Comparison of ENCODE assay signal across 8 mouse cellular contexts in the genomic region with DNA sequence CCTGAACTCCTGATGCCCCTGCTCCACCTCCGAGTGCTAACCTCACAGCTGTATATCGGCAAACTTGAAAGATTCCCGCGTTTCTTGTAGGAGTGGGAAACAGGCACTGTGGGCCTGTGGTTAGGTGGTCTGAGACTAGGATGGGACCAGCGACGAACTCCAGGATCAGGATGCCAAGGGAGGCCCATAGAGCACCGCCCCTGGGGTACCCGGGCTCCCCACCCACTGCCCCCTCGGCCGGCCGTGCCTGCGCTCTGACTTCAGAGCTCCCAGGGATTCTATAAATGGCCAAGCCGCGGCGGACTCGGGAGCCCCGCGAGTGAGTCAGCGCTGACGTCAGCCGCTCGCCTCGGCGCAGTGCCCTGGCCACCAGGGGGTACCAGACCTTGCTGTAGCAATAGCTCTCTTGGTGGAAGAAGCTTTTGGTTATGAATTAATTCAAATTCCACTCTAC. TPM values are rescaled to one million over a fixed set of nuclear protein-coding genes. Genes with fewer than 3 reads are reported as not detected.
DNase-seq lines count a peak whose midpoint lies in the region; ATAC-seq and TF ChIP-seq lines count a peak whose summit lies in the region.

No protein-coding gene starts in this region.

- H3K4me2 ChIP-seq in embryonic facial prominence, embryonic 15.5 days (replicated peaks): peak overlapping the region; percentile 66
- H3K4me2 ChIP-seq in liver, embryonic 11.5 days: peak overlapping the region; percentile 85
- peak overlapping the region; percentile 59 for H3K4me2 ChIP-seq in myocyte (ENCODE audit: low read depth)

- H3ac ChIP-seq in myocyte (ENCODE audit: control insufficient read depth, insufficient read length): no peak overlapping the region

- H3K4me3 ChIP-seq in bone marrow, adult 2 months (replicated peaks; ENCODE audit: control insufficient read depth, low read depth, low read length): no peak overlapping the region
- H3K4me3 ChIP-seq in embryonic facial prominence, embryonic 15.5 days (replicated peaks): peak overlapping the region; percentile 37
- H3K4me3 ChIP-seq in liver, embryonic 11.5 days (ENCODE audit: low read depth, low read length): peak overlapping the region; percentile 43
- H3K4me3 ChIP-seq in myocyte: peak overlapping the region; percentile 3

- H3K79me2 ChIP-seq in myocyte (ENCODE audit: control insufficient read depth, insufficient read depth): no peaks in the 10 kb centered on the region

- H3K27me3 ChIP-seq in embryonic facial prominence, embryonic 15.5 days: peaks cover 27% of the 10 kb centered on the region
- H3K27me3 ChIP-seq in liver, embryonic 11.5 days (replicated peaks; ENCODE audit: control insufficient read depth, insufficient read depth, low read length): peaks cover 29% of the 10 kb centered on the region
- H3K27me3 ChIP-seq in myocyte (ENCODE audit: control insufficient read depth, insufficient read depth, insufficient read length): no peaks in the 10 kb centered on the region

- WGBS in bone marrow, adult 2 months: under 1% methylated on average over 24 of the region's 24 CpGs
- WGBS in embryonic facial prominence, embryonic 15.5 days: under 1% methylated on average over 24 of the region's 24 CpGs
- WGBS in liver, embryonic 11.5 days: 1% methylated on average over 24 of the region's 24 CpGs

- ATAC-seq in embryonic facial prominence, embryonic 15.5 days (ENCODE audit: insufficient number of reproducible peaks, low FRiP score, low TSS enrichment, low read depth): peak; percentile 45; the same call in 1 of the 2 replicates
- peak; percentile 84 for ATAC-seq in liver, embryonic 11.5 days (replicated peaks; ENCODE audit: low FRiP score)

- peak overlapping the region; percentile 33; the same call in 1 of the 2 replicates for H3K9ac ChIP-seq in embryonic facial prominence, embryonic 15.5 days
- peak overlapping the region; percentile 73 for H3K9ac ChIP-seq in liver, embryonic 11.5 days (ENCODE audit: low read depth, low read length)

- no peaks in the 10 kb centered on the region for H3K36me3 ChIP-seq in embryonic facial prominence, embryonic 15.5 days
- no peaks in the 10 kb centered on the region for H3K36me3 ChIP-seq in liver, embryonic 11.5 days (ENCODE audit: control insufficient read depth, insufficient read depth, low read length)
- no peaks in the 10 kb centered on the region for H3K36me3 ChIP-seq in myocyte (ENCODE audit: control insufficient read depth, insufficient read depth)

- TF ChIP-seq POLR2A in bone marrow, adult 2 months (IDR thresholded peaks at IDR 0.05; ENCODE audit: borderline replicate concordance, control insufficient read depth, low read depth, low read length): peak; percentile 14; the same call in 1 of the 2 replicates
- no peak for TF ChIP-seq POLR2A in myocyte (IDR thresholded peaks at IDR 0.05; ENCODE audit: insufficient read length, low read depth)

- peak; percentile 91 to 94 for DNase-seq in B cell, adult 2 months
- peak; percentile 69 to 84 for DNase-seq in heart, adult 9 months (ENCODE audit: low spot score in 2 of 2)
- DNase-seq in kidney, adult 9 months: peak; percentile 83
- DNase-seq in liver, embryonic 11.5 days (ENCODE audit: low spot score): peak; percentile 85
- peak; percentile 85 to 91 for DNase-seq in spleen, postnatal 4 days (ENCODE audit: low spot score in 2 of 2)

- no peaks in the 10 kb centered on the region; the same call in 1 of the 2 replicates for H3K4me1 ChIP-seq in bone marrow, adult 2 months (ENCODE audit: control insufficient read depth, insufficient read depth, low read length)
- H3K4me1 ChIP-seq in embryonic facial prominence, embryonic 15.5 days: peaks cover 4% of the 10 kb centered on the region; the same call in 1 of the 2 replicates
- H3K4me1 ChIP-seq in liver, embryonic 11.5 days (replicated peaks; ENCODE audit: control insufficient read depth, insufficient read depth, low read length): peaks cover 5% of the 10 kb centered on the region; the same call in 1 of the 2 replicates

- H3K9me3 ChIP-seq in embryonic facial prominence, embryonic 15.5 days (replicated peaks): no peaks in the 10 kb centered on the region
- H3K9me3 ChIP-seq in liver, embryonic 11.5 days (ENCODE audit: control insufficient read depth, low read length): no peaks in the 10 kb centered on the region

- no peak overlapping the region for H3K27ac ChIP-seq in bone marrow, adult 2 months (ENCODE audit: control insufficient read depth, insufficient read depth, low read depth, low read length, poor library complexity)
- H3K27ac ChIP-seq in embryonic facial prominence, embryonic 15.5 days (replicated peaks): no peak overlapping the region
- H3K27ac ChIP-seq in liver, embryonic 11.5 days (ENCODE audit: low read depth, low read length): no peak overlapping the region

- peak; percentile 85 for TF ChIP-seq CTCF in bone marrow, adult 2 months (IDR thresholded peaks at IDR 0.05; ENCODE audit: control insufficient read depth, insufficient read depth, low read length)

TF ChIP-seq in myocyte, 11 proteins besides CTCF, POLR2A, EP300 and RAD21:
- TF ChIP-seq SRF (IDR thresholded peaks at IDR 0.05; ENCODE audit: control insufficient read depth, insufficient read length, low read depth): peak; percentile 47
- TF ChIP-seq REST (IDR thresholded peaks at IDR 0.05; ENCODE audit: insufficient read depth, insufficient read length): no peak
TF ChIP-seq in myocyte: peak in this region for 1.

RNA-seq across cellular contexts. Expression of gene Cnn1, which starts 3.1 kb away (rescaled TPM):
- polyA plus RNA-seq in bone marrow, adult 2 months (2011; ENCODE audit: insufficient read depth, insufficient read length, low replicate concordance, missing spikeins): not detected in 2 replicates
- polyA plus RNA-seq in embryonic facial prominence, embryonic 15.5 days (2015; fragmentation: Nextera tagmentation; extraction: Ambion mirVana): 4.3 and 7.0 TPM in 2 replicates
- 3.6 and 6.2 TPM in 2 replicates for polyA plus RNA-seq in liver, embryonic 11.5 days (2014; fragmentation: Nextera tagmentation; extraction: Ambion mirVana)
- polyA plus RNA-seq in myocyte (2012; fragmentation: generic; extraction: Trizol): 7.1 TPM

RNA-seq across cellular contexts. Expression of gene Ecsit, which starts 10.6 kb away (rescaled TPM):
- polyA plus RNA-seq in bone marrow, adult 2 months (2011; ENCODE audit: insufficient read depth, insufficient read length, low replicate concordance, missing spikeins): 10.4 and 18.7 TPM in 2 replicates
- 37.3 and 41.8 TPM in 2 replicates for polyA plus RNA-seq in embryonic facial prominence, embryonic 15.5 days (2015; fragmentation: Nextera tagmentation; extraction: Ambion mirVana)
- polyA plus RNA-seq in liver, embryonic 11.5 days (2014; fragmentation: Nextera tagmentation; extraction: Ambion mirVana): 55.1 and 59.2 TPM in 2 replicates
- polyA plus RNA-seq in myocyte (2012; fragmentation: generic; extraction: Trizol): 37.0 TPM

RNA-seq across cellular contexts. Expression of gene Elof1, which starts 21.1 kb away (rescaled TPM):
- polyA plus RNA-seq in bone marrow, adult 2 months (2011; ENCODE audit: insufficient read depth, insufficient read length, low replicate concordance, missing spikeins): 39.9 and 54.1 TPM in 2 replicates
- 202 and 226 TPM in 2 replicates for polyA plus RNA-seq in embryonic facial prominence, embryonic 15.5 days (2015; fragmentation: Nextera tagmentation; extraction: Ambion mirVana)
- 159 and 169 TPM in 2 replicates for polyA plus RNA-seq in liver, embryonic 11.5 days (2014; fragmentation: Nextera tagmentation; extraction: Ambion mirVana)
- polyA plus RNA-seq in myocyte (2012; fragmentation: generic; extraction: Trizol): 95.3 TPM

RNA-seq across cellular contexts. Expression of gene Zfp653, which starts 24.7 kb away (rescaled TPM):
- 12.8 and 15.3 TPM in 2 replicates for polyA plus RNA-seq in bone marrow, adult 2 months (2011; ENCODE audit: insufficient read depth, insufficient read length, low replicate concordance, missing spikeins)
- 12.5 and 12.6 TPM in 2 replicates for polyA plus RNA-seq in embryonic facial prominence, embryonic 15.5 days (2015; fragmentation: Nextera tagmentation; extraction: Ambion mirVana)
- polyA plus RNA-seq in liver, embryonic 11.5 days (2014; fragmentation: Nextera tagmentation; extraction: Ambion mirVana): 5.5 and 7.5 TPM in 2 replicates
- polyA plus RNA-seq in myocyte (2012; fragmentation: generic; extraction: Trizol): 8.3 TPM

RNA-seq across cellular contexts. Expression of gene Gm49318, which starts 24.8 kb away (rescaled TPM):
- not detected in 2 replicates for polyA plus RNA-seq in bone marrow, adult 2 months (2011; ENCODE audit: insufficient read depth, insufficient read length, low replicate concordance, missing spikeins)
- polyA plus RNA-seq in embryonic facial prominence, embryonic 15.5 days (2015; fragmentation: Nextera tagmentation; extraction: Ambion mirVana): not detected in 2 replicates
- not detected in 2 replicates for polyA plus RNA-seq in liver, embryonic 11.5 days (2014; fragmentation: Nextera tagmentation; extraction: Ambion mirVana)
- polyA plus RNA-seq in myocyte (2012; fragmentation: generic; extraction: Trizol): not detected
